Mouse (Mus musculus) heart, embryonic 14.5 days (tissue): Measurements from ENCODE around the gene Arpp21. TPM values are rescaled to one million over a fixed set of nuclear protein-coding genes. Genes with fewer than 3 reads are reported as not detected.

Experiments
- ATAC-seq: fragments of 200-750 bp; cut with Nextera tagmentation; 2 replicates; pipeline ENCODE4 v1.8.0; 2017; ENCODE audit warnings: low read depth, moderate TSS enrichment; ENCODE audit not compliant: insufficient number of reproducible peaks, insufficient read depth, low FRiP score
- H3K27ac ChIP-seq, 2 experiments: fragments of 200-500 bp in 1 of 2; fragments of 300-500 bp in 1 of 2; sonication (generic) in 1 of 2; replicated peaks in 1 of 2; 2 replicates each; pipeline ENCODE4 v1.5.1; 2012 to 2014; ENCODE audit warnings: low read depth in 2 of 2, low read length in 2 of 2, control low read depth in 1 of 2, mild to moderate bottlenecking in 1 of 2, mixed read lengths in 1 of 2; ENCODE audit not compliant: control insufficient read depth in 1 of 2, insufficient read depth in 1 of 2
- H3K27me3 ChIP-seq: fragments of 300-500 bp; sonication (generic); 2 replicates; pipeline ENCODE4 v1.6.1; 2014; ENCODE audit warnings: mild to moderate bottlenecking, low read length, control low read depth; ENCODE audit not compliant: control insufficient read depth, insufficient read depth
- H3K36me3 ChIP-seq: fragments of 300-500 bp; sonication (generic); 2 replicates; pipeline ENCODE4 v1.6.1; 2014; ENCODE audit warnings: mild to moderate bottlenecking, control low read depth, low read length, mixed read lengths; ENCODE audit not compliant: control insufficient read depth, insufficient read depth
- H3K4me1 ChIP-seq, 2 experiments: fragments of 200-500 bp in 1 of 2; fragments of 300-500 bp in 1 of 2; sonication (generic) in 1 of 2; 2 replicates each; pipeline ENCODE4 v1.6.1; 2012 to 2014; ENCODE audit warnings: low read length in 2 of 2, control low read depth in 1 of 2, mixed read lengths in 1 of 2; ENCODE audit not compliant: control insufficient read depth in 2 of 2, insufficient read depth in 2 of 2
- H3K4me2 ChIP-seq: fragments of 300-500 bp; sonication (generic); 2 replicates; pipeline ENCODE4 v1.6.1; 2014; ENCODE audit warnings: mild to moderate bottlenecking, low read length
- H3K4me3 ChIP-seq, 2 experiments: fragments of 200-500 bp in 1 of 2; fragments of 300-500 bp in 1 of 2; sonication (generic) in 1 of 2; 2 replicates each; pipeline ENCODE4 v1.5.1; 2012 to 2014; ENCODE audit warnings: low read length in 2 of 2, mild to moderate bottlenecking in 2 of 2, control low read depth in 1 of 2, low read depth in 1 of 2, moderate library complexity in 1 of 2; ENCODE audit not compliant: control insufficient read depth in 1 of 2, insufficient read depth in 1 of 2
- H3K9ac ChIP-seq: fragments of 300-500 bp; sonication (generic); 2 replicates; pipeline ENCODE4 v1.6.1; 2014; ENCODE audit warnings: mild to moderate bottlenecking, low read length
- H3K9me3 ChIP-seq: fragments of 300-500 bp; sonication (generic); 2 replicates; pipeline ENCODE4 v1.6.1; 2016; ENCODE audit warnings: low read length, control low read depth; ENCODE audit not compliant: control insufficient read depth
- WGBS: fragments of 180-500 bp; shearing (Covaris S2); extraction: QIAGEN DNeasy Blood & Tissue Kit; methylation state at CpG from one replicate; pipeline ENCODE4 v1.1.7; 2014; 5-methylcytosine and 5-hydroxymethylcytosine counted together
- polyA plus RNA-seq: library from polyadenylated mRNA; unstranded; fragments of >200 nt; fragmentation: Nextera tagmentation; extraction: Ambion mirVana; gene quantifications from 2 replicates; pipeline ENCODE4 v1.2.1, GENCODE M21; 2014

The Arpp21 gene
- polyA plus RNA-seq, 1 experiment from 2014 or later: 4.7 TPM

GRCm38 (mm10) chr9:112228470-112228869, 7.3 kb downstream of the Arpp21 start:
- Histone ChIP-seq H3K4me3 (no peak overlapping the region), H3K4me1 (peaks cover 0 to 4% of the 10 kb centered on the region in 2 experiments; a peak in 1 of 4 replicates), H3K36me3 (no peaks in the 10 kb centered on the region), H3K27me3 (peaks cover 23% of the 10 kb centered on the region), H3K9ac (no peak overlapping the region), H3K9me3 (no peaks in the 10 kb centered on the region), H3K27ac (no peak overlapping the region), H3K4me2 (no peak overlapping the region)
- 87% methylated on average over 3 of the region's 3 CpGs for WGBS
- no peak for ATAC-seq

- 0 out of 2 replicates have a peak, but pooled peaks have one; percentile 39 for ATAC-seq
- Histone ChIP-seq H3K27ac (peak overlapping the region in 1 of 2 experiments; percentile 29; a peak in 2 of 4 replicates), H3K4me1 (peaks cover 0 to 4% of the 10 kb centered on the region in 2 experiments; a peak in 1 of 4 replicates), H3K9me3 (no peaks in the 10 kb centered on the region), H3K9ac (no peak overlapping the region), H3K4me3 (no peak overlapping the region), H3K4me2 (0 out of 2 replicates have a peak overlapping the region, but pooled peaks have one; percentile 29), H3K27me3 (peaks cover 10% of the 10 kb centered on the region), H3K36me3 (no peaks in the 10 kb centered on the region)
- WGBS: 29% methylated on average over 13 of the region's 13 CpGs
These were observed 8.6 kb downstream of the Arpp21 start for GRCm38 (mm10) chr9:112227174-112227573.

- Histone ChIP-seq H3K27me3 (peaks cover 4% of the 10 kb centered on the region; the same call in 1 of the 2 replicates), H3K4me3 (no peak overlapping the region), H3K4me1 (peaks cover 0 to 4% of the 10 kb centered on the region in 2 experiments; a peak in 1 of 4 replicates), H3K9me3 (no peaks in the 10 kb centered on the region), H3K27ac (no peak overlapping the region), H3K36me3 (no peaks in the 10 kb centered on the region), H3K4me2 (no peak overlapping the region), H3K9ac (no peak overlapping the region)
- 35% methylated on average over 1 of the region's 1 CpGs for WGBS
- ATAC-seq: no peak
These were observed 9.2 kb downstream of the Arpp21 start for GRCm38 (mm10) chr9:112226511-112226910.

GRCm38 (mm10) chr9:112225046-112225445, 10.7 kb downstream of the Arpp21 start:
- ATAC-seq: no peak
- 49% methylated on average over 2 of the region's 2 CpGs for WGBS

GRCm38 (mm10) chr9:112219372-112219771, 16.4 kb downstream of the Arpp21 start:
- Histone ChIP-seq H3K4me2 (no peak overlapping the region), H3K4me1 (no peaks in the 10 kb centered on the region), H3K36me3 (no peaks in the 10 kb centered on the region), H3K27ac (no peak overlapping the region), H3K9me3 (no peaks in the 10 kb centered on the region), H3K4me3 (no peak overlapping the region), H3K9ac (no peak overlapping the region), H3K27me3 (no peaks in the 10 kb centered on the region)
- ATAC-seq: no peak
- 85% methylated on average over 8 of the region's 8 CpGs for WGBS

More at GRCm38 (mm10) chr9:112225046-112225445, 10.7 kb downstream of the Arpp21 start:
- no peak overlapping the region for H3K4me2 ChIP-seq
- H3K27me3 ChIP-seq: no peaks in the 10 kb centered on the region
- H3K4me3 ChIP-seq: no peak overlapping the region
- H3K4me1 ChIP-seq: peaks cover 0 to 4% of the 10 kb centered on the region in 2 experiments; a peak in 1 of 4 replicates
- no peaks in the 10 kb centered on the region for H3K9me3 ChIP-seq
- no peak overlapping the region for H3K27ac ChIP-seq
- H3K36me3 ChIP-seq: no peaks in the 10 kb centered on the region
- no peak overlapping the region for H3K9ac ChIP-seq

GRCm38 (mm10) chr9:112218237-112218636, 17.5 kb downstream of the Arpp21 start:
- Histone ChIP-seq H3K36me3 (no peaks in the 10 kb centered on the region), H3K4me2 (no peak overlapping the region), H3K4me3 (no peak overlapping the region), H3K9me3 (no peaks in the 10 kb centered on the region), H3K9ac (no peak overlapping the region), H3K27ac (no peak overlapping the region), H3K27me3 (no peaks in the 10 kb centered on the region), H3K4me1 (no peaks in the 10 kb centered on the region)
- ATAC-seq: no peak
- WGBS: 70% methylated on average over 3 of the region's 3 CpGs

- Histone ChIP-seq H3K4me2 (no peak overlapping the region), H3K9me3 (no peaks in the 10 kb centered on the region), H3K27ac (no peak overlapping the region), H3K9ac (no peak overlapping the region), H3K27me3 (no peaks in the 10 kb centered on the region), H3K4me1 (no peaks in the 10 kb centered on the region), H3K36me3 (no peaks in the 10 kb centered on the region), H3K4me3 (no peak overlapping the region)
- no peak for ATAC-seq
- 78% methylated on average over 4 of the region's 4 CpGs for WGBS
These were observed 18.6 kb downstream of the Arpp21 start for GRCm38 (mm10) chr9:112217161-112217560.
